11 mouse cellular contexts compared by ENCODE assay signal in genomic region chr17:75107412-75107811, GRCm38 (mm10).
DNase-seq lines count a peak whose midpoint lies in the region; ATAC-seq and TF ChIP-seq lines count a peak whose summit lies in the region.
"Had no signal": no experiment of that assay in that cellular context is flagged by ENCODE, and none has a peak within 500 bp of the region (broad histone marks: within the 10 kb centered on the region; RNA-seq: fewer than 3 reads in every experiment).

No protein-coding gene starts in this region.

- WGBS in embryonic facial prominence, embryonic 14.5 days: 47% methylated on average over 7 of the region's 7 CpGs
- 83% methylated on average over 7 of the region's 7 CpGs for WGBS in embryonic facial prominence, embryonic 10.5 days
- WGBS in kidney, embryonic 15.5 days: 31% methylated on average over 7 of the region's 7 CpGs
- WGBS in hindbrain, postnatal 0 days: 28% methylated on average over 7 of the region's 7 CpGs

- TF ChIP-seq CTCF in hindbrain, postnatal 0 days (IDR thresholded peaks at IDR 0.05; ENCODE audit: low read depth): no peak

- no peak overlapping the region for H3K4me2 ChIP-seq in embryonic facial prominence, embryonic 14.5 days (ENCODE audit: low read depth, low read length)
- H3K4me2 ChIP-seq in kidney, embryonic 15.5 days: no peak overlapping the region
- H3K4me2 ChIP-seq in hindbrain, postnatal 0 days (ENCODE audit: low read depth, low read length): no peak overlapping the region
- H3K4me2 ChIP-seq: intestine, embryonic 15.5 days; liver, embryonic 12.5 days had no signal

- no peak overlapping the region for H3K27ac ChIP-seq in embryonic facial prominence, embryonic 14.5 days (replicated peaks; ENCODE audit: low read depth, low read length)
- no peak overlapping the region for H3K27ac ChIP-seq in embryonic facial prominence, embryonic 10.5 days (replicated peaks)
- peak overlapping the region; percentile 60; the same call in 1 of the 2 replicates for H3K27ac ChIP-seq in kidney, embryonic 15.5 days
- no peak overlapping the region for H3K27ac ChIP-seq in hindbrain, postnatal 0 days
- H3K27ac ChIP-seq: intestine, embryonic 15.5 days; liver, embryonic 12.5 days had no signal

- ATAC-seq in embryonic facial prominence, embryonic 14.5 days (ENCODE audit: low read depth): no peak
- no peak for ATAC-seq in kidney, embryonic 15.5 days (replicated peaks; ENCODE audit: low FRiP score)
- ATAC-seq in hindbrain, postnatal 0 days: peak; percentile 45; the same call in 1 of the 2 replicates
- ATAC-seq: intestine, embryonic 15.5 days; liver, embryonic 12.5 days had no signal

- H3K4me3 ChIP-seq in embryonic facial prominence, embryonic 14.5 days (ENCODE audit: low read depth, low read length): no peak overlapping the region
- H3K4me3 ChIP-seq in embryonic facial prominence, embryonic 10.5 days: no peak overlapping the region
- no peak overlapping the region for H3K4me3 ChIP-seq in kidney, embryonic 15.5 days (replicated peaks)
- no peak overlapping the region for H3K4me3 ChIP-seq in hindbrain, postnatal 0 days (ENCODE audit: low read length)
- H3K4me3 ChIP-seq: intestine, embryonic 15.5 days; liver, embryonic 12.5 days had no signal

- H3K36me3 ChIP-seq in embryonic facial prominence, embryonic 14.5 days (ENCODE audit: control insufficient read depth, insufficient read depth, low read length): no peaks in the 10 kb centered on the region
- H3K36me3 ChIP-seq in embryonic facial prominence, embryonic 10.5 days (replicated peaks): no peaks in the 10 kb centered on the region
- H3K36me3 ChIP-seq in kidney, embryonic 15.5 days: no peaks in the 10 kb centered on the region
- H3K36me3 ChIP-seq in hindbrain, postnatal 0 days (ENCODE audit: insufficient read depth, low read length): no peaks in the 10 kb centered on the region
- H3K36me3 ChIP-seq: intestine, embryonic 15.5 days; liver, embryonic 12.5 days had no signal

- H3K4me1 ChIP-seq in embryonic facial prominence, embryonic 14.5 days (ENCODE audit: control insufficient read depth, insufficient read depth, low read length): peaks cover under 1% of the 10 kb centered on the region
- H3K4me1 ChIP-seq in embryonic facial prominence, embryonic 10.5 days: peaks cover 7% of the 10 kb centered on the region; the same call in 1 of the 2 replicates
- peaks cover 40% of the 10 kb centered on the region for H3K4me1 ChIP-seq in kidney, embryonic 15.5 days
- H3K4me1 ChIP-seq in hindbrain, postnatal 0 days (ENCODE audit: insufficient read depth, low read length): no peaks in the 10 kb centered on the region
- H3K4me1 ChIP-seq: intestine, embryonic 15.5 days; liver, embryonic 12.5 days had no signal

- peak; percentile 48 for DNase-seq in embryonic facial prominence, embryonic 14.5 days (ENCODE audit: low spot score)
- DNase-seq in embryonic facial prominence, embryonic 10.5 days (ENCODE audit: low spot score): no peak
- DNase-seq in kidney, postnatal 14 days: no peak
- peak; percentile 60 for DNase-seq in A20 (ENCODE audit: low read depth, low spot score)
- DNase-seq in hindbrain, postnatal 0 days (ENCODE audit: low spot score): peak; percentile 71
- no peak for DNase-seq in spleen, postnatal 10 days (ENCODE audit: low spot score in 2 of 2)
- no peak for DNase-seq in layer of hippocampus, postnatal 36 days
- DNase-seq: thymus, postnatal 4 days had no signal

- H3K27me3 ChIP-seq in embryonic facial prominence, embryonic 14.5 days (replicated peaks; ENCODE audit: control insufficient read depth, insufficient read depth, low read length): no peaks in the 10 kb centered on the region
- H3K27me3 ChIP-seq in embryonic facial prominence, embryonic 10.5 days (replicated peaks; ENCODE audit: low read depth, poor library complexity, severe bottlenecking): no peaks in the 10 kb centered on the region
- H3K27me3 ChIP-seq in kidney, embryonic 15.5 days: no peaks in the 10 kb centered on the region
- no peaks in the 10 kb centered on the region for H3K27me3 ChIP-seq in hindbrain, postnatal 0 days (ENCODE audit: insufficient read depth, low read length)
- H3K27me3 ChIP-seq: intestine, embryonic 15.5 days; liver, embryonic 12.5 days had no signal

- no peaks in the 10 kb centered on the region for H3K9me3 ChIP-seq in embryonic facial prominence, embryonic 14.5 days (ENCODE audit: control insufficient read depth, low read length)
- H3K9me3 ChIP-seq in embryonic facial prominence, embryonic 10.5 days: no peaks in the 10 kb centered on the region
- no peaks in the 10 kb centered on the region for H3K9me3 ChIP-seq in kidney, embryonic 15.5 days (replicated peaks)
- H3K9me3 ChIP-seq in hindbrain, postnatal 0 days (ENCODE audit: low read length): no peaks in the 10 kb centered on the region
- H3K9me3 ChIP-seq: intestine, embryonic 15.5 days; liver, embryonic 12.5 days had no signal

- no peak overlapping the region for H3K9ac ChIP-seq in embryonic facial prominence, embryonic 14.5 days (ENCODE audit: low read depth, low read length)
- H3K9ac ChIP-seq in kidney, embryonic 15.5 days: no peak overlapping the region
- H3K9ac ChIP-seq in hindbrain, postnatal 0 days (replicated peaks; ENCODE audit: low read length): no peak overlapping the region
- H3K9ac ChIP-seq: intestine, embryonic 15.5 days; liver, embryonic 12.5 days had no signal

Comparison
In these comparisons a context has a peak if more than half of its experiments do, and no peak if none do; other contexts are left out.
1. DNase-seq: peak in embryonic facial prominence, embryonic 14.5 days (single experiment), A20 (single experiment) and hindbrain, postnatal 0 days (single experiment); none in embryonic facial prominence, embryonic 10.5 days (single experiment), kidney, postnatal 14 days (single experiment), spleen, postnatal 10 days (0 of 2) and layer of hippocampus, postnatal 36 days (0 of 2).